Mouse (Mus musculus) heart, postnatal 4 days (tissue): ENCODE measurements around the gene Dtnbp1. TPM values are rescaled to one million over a fixed set of nuclear protein-coding genes. Genes with fewer than 3 reads are reported as not detected.

ENCODE experiments used
- DNase-seq: peaks from one replicate; pipeline ENCODE4 v3.0.0; 2021
- total RNA-seq, 2 experiments: library from RNA; stranded (reverse); gene quantifications; 2 replicates each; pipeline ENCODE4 v1.2.3; 2021

The Dtnbp1 gene
- total RNA-seq, 2 experiments from 2014 or later, result 74.4 to 76.0 TPM

DNA sequence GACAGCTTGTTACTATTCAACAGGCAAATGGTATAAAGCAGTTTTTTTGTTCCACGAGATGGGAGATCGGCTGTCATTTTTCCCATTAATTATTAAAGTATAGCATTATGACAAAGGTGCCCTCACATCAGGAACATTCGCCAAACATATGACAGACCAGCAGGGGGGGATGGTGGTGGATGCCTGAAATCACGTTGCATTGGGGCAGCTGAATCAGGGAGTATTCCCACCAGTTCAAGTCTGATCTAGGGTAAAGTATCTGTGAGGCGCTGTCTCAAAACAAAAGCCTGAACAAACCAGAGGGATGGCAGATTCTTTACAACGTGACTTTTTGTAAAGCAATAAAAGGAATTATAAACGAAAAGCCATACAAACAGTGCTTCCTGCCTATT is 1.1 kb downstream of the Dtnbp1 start:
- peak; percentile 54 for DNase-seq

DNA sequence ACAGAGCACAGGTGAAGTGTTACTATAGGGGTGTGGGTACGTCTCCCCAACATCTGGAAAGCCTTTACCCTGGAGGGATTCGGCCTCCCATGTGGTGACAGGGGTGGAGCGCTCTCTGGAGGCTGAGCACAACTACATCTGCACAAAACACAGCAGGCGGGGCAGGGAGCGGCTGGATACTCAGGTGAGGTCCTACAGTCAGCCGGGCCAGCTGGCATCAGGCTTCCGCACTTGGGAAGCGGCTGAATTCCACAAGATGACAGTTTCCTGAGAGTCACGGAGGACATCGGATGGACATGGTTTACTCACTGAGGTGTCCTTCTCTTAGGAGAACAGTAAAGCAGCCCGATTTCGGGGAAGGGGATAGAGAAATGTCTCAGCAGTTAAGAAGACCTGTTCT is 2.7 kb downstream of the Dtnbp1 start:
- DNase-seq, result no peak

DNA sequence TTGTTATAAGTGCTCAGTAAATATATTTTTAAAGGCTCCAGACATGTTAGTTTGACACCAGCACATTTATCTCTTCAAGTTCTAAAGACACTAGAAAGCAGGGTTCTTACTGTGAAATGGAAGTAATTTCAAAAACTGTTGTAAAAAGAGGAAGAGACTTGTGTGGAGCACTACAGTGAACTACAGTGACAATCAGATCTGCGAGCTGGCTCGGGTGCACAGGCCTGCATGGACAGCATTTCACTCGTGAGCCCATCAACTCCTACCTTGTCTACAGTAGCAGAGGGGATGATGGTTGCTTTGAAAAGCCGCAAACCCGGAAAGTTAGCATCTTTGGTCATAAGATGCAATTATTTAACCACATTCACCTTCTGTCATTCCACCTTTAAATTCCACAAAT is 5.6 kb downstream of the Dtnbp1 start:
- no peak for DNase-seq

DNA sequence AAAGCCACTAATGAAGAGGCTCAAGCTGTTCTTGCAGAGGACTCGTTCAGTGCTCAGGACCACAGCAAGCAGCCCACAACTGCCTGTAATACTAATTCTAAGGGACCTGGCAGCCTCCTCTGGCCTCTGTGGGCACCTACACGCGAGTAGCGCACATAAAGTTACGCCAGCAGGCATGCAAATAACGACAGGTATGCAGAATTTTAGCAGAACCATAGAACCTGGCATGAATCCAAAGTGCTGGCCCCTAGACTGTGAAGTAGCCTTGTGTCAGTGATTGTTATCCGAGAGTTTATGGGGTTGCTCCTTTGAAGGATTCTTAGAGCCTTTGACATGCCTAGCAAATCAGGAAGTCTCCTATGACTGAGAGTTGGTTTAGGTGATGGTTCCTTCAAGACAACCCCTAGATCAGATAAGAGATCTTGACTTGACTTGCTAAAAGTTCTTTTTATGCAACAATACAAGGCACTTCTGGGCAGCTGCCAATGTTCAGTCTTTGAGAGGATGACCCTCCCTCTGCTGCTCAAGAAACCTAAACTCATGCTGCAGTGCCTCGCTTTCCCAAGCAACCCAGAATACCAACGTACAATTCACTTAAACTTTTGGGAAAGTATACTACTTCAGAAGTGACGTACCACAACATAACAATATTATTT is 9.3 kb downstream of the Dtnbp1 start:
- DNase-seq, result no peak

DNA sequence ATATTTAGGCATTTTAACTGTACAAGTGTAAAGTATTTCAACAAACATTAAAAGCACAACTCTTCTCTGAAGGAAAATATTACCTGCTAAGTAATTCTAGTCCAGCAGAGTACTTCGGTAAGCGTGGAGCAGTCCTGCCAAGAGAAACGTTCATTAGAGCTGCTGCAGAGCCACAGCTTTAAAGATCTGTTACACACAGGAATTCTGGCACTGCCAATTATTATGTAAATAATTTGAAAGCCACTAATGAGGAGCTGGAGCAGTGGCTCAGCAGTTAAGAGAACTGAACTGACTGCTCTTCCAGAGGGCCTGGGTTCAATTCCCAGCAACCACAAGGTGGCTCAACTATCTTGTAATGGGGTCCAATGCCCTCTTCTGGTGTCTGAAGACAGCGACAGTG is 10.0 kb downstream of the Dtnbp1 start:
- no peak for DNase-seq

DNA sequence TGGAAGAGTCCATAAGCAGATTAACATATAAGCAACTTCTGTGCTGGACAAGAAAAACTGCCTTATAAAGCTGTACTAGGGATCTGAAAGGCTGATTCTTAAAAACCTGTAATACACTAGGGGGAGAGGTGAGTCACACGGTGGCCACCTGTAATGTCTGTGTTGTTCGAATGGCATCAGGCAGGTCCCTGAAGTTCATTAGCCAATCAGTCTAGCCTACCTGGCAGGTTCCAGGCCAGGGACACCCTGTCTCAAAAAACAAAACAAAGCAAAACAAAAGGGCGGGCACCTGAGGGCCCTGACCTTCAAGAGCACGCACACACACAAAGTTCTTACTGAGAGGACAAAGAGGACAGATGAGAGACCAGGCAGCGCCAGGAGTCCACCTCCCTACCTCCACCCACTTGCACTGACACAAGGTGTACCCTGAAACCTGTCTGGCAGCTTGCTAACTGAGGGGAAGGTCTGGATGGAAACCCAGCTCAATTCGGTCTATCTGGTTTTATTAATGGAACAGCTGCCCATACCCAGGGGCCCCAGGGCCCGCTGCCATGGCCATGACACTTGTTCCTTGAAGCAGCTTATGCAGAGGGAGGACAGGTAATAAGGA is 11.8 kb downstream of the Dtnbp1 start:
- no peak for DNase-seq

DNA sequence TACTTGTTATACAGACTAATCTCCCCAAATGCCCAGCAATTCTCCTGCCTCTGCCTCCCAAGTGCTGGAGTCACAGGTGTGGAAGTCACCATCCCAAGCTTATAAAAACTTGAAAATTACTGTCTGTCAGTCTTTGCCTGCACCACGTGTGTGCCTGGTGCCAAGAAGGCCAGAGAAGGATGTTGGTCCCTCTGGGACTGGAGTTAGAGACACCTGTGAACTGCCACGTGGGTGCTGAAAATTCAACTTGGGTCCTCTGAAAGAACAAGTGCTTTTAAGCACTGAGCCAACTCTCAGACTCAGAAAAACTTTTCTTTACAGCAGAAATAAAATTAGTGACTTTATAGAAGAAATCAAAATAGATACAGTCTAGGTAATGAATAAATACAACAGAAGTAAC is 15.6 kb downstream of the Dtnbp1 start:
- no peak for DNase-seq

DNA sequence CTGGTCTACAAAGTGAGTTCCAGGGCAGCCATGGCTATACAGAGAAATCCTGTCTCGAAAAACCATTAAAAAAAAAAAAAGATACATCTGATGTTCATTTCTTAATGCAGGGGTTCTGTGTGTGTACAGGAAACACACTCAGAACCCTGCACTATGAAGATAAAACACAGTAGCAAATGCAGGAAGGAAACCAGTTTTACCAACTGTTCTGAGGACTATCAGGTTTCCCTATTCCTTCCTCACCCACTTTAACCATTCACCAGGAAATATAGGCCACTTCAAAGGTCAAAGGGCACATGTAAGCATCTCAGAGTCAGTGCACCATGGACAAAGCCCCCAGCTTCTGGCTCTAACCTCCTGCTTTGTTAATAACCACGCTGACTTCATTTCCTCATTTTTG is 16.6 kb downstream of the Dtnbp1 start:
- DNase-seq, result no peak

DNA sequence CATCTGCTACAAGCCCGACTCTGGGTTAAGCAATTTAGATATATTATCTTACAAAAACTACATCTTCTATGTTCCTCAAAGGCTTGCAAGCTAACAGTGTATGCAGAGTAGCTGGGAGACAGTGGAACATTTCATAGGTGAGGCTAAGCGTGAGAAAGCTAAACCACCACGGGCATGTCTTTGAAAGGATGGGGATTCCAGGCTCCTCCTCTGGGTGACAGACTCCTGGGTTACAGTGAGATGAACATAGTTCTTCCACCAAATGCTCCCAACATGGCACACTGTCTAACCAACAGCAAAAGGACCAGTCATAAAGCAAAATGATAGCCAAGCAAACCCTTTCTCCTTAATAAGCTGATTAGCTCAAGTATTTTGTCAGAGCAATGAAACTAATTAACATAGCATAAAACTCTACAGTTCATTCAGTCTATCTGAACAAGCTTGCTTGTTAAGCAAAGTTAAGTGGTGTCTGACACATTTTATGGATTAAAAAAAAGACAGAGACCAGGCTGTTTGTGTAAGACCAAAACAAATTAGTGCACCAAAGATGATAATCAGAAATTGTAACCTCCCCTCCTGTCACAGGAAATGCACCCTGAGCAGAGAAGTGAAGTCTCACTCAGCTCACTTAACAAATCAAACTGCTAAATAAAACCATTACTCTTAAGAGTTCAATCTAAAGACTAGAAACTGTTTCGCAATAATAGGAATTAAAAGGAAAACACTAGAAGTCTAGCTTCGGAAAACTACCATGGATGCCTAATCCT is 18.1 kb downstream of the Dtnbp1 start:
- no peak for DNase-seq

DNA sequence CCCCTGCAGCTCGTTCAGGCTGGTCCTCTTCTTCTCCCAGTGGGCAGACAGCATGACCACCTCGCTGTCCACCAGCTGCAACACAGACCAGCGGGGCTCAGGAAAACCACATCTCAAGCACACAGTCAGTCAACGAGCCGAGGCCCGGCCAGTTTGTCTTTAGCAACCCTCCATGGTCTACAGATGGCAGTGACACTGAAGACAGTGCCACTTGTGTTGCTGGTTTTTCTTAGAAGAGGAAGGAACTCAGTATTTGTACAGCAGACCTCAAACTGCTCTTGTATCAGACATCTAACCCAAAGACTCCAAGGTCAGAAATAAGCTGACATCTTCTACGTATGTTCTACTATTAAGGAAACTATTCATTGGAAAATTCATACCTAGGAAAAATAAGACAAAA is 19.1 kb downstream of the Dtnbp1 start:
- no peak for DNase-seq

DNA sequence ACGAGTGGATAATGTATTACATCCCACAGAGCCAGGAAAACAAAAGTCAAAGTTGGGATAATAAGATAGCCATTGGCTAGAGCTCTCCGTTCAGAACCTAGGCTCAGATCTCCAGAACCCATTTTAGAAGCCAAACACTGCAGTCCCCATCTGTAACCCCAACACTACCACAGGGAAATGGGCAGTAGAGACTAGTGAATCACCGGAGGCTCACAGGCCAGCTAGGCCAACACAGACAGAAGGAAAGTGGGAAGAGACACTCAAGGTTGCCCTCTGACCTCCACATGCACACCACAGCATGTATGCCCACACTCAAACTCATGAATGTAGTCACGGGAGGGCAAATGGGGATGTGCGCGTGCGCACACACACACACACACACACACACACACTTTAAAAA is 22.5 kb downstream of the Dtnbp1 start:
- no peak for DNase-seq

DNA sequence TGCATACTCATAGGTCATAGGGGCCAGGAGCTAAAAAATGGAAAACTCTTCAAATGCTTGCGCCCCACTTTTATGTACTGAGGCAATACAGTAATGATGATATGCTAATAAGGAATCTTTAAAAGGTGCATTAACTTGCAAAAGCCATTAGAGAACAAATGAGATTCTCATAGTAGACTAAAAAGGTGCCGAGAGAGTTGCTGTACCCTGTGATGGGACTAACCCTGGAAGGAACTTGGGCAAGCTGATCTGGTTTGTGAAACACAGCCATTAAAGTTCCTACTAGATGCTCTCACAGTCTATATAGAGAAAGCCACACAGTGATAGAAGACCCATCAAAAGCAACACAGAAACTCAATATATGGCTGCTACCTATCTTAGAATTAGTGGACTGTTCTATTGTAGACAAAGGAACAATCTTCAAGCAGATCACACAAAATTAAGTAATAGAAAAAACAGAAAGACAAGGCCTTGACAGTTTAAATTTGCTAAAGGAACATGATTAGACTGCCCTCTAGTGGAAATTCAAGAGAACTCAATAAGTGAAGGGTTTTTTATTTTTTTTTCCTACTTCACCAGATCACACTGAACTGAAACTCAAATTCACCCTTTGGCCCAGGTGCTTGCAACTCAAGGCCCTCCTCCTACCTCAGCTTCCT is 24.3 kb downstream of the Dtnbp1 start:
- no peak for DNase-seq

DNA sequence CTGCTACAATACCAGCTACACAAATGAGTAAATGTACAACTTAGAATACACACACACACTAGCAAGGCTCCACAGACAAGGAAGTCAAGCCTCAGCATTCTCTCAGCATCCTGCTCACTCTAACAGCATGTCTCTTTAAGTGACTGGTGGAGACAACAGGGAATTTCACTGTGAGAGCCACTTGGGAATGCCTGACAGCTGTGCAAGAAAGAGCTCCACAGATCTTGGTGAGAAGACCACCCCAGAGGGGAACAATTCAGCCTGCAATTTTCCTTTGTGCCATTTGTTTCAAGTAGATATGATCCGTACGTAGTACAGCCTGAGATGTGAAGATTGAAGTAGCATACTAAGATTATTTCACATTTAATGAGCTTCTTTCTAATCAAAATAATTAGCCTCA is 24.9 kb downstream of the Dtnbp1 start:
- no peak for DNase-seq

DNA sequence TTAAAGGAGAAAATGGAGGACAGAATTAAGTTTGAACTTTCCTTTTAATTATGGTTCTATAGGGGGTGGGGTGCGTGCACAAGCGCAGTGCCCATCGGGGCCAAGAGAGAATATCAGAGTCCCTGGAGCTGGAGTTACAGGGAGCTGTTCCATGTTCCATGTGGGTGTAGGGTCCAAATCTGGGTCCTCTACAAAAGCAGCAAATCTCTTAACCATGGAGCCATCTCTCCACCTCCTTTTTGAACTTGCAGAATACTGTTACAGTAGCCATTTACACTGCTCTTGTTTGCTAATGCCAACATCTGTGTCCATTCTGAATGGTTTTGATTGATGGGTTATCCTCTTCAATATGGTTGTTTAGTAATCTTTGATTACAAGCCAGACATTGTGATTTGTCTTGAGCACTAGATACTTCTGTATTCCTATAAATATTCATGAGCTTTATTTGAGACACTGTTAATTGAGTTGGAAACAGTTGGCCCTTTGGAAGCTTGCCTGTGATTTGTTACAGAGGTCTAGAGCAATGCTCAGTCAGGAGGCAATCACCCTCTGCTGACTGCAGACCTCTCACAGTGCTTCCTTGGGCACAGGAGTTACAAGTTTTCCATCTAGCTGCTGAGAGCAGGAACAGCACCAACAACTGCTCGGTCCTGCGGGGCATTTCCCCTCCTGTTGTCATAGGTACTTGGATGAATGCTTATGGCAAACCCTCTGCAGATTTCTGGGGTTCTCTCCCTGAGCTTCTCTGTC is 41.2 kb downstream of the Dtnbp1 start:
- no peak for DNase-seq

DNA sequence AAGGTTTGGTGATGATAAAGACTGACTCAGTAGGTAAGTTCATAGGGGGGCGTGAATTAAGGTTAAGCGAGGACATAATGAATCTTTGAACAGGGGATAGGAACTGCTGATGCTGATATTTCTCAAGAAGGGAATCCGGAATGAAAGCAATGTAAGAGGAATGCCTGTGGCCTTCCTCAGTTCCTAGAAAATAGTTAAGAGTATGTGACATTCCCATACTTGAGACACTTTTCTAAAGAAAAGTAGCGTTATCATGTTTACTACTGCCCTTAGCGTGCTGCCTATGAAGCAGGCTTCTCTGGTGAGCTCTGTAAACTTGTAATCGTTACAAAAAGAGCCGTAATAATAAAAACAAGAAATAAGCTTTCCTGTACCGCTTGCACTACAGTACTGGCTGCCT is 44.9 kb downstream of the Dtnbp1 start:
- no peak for DNase-seq

DNA sequence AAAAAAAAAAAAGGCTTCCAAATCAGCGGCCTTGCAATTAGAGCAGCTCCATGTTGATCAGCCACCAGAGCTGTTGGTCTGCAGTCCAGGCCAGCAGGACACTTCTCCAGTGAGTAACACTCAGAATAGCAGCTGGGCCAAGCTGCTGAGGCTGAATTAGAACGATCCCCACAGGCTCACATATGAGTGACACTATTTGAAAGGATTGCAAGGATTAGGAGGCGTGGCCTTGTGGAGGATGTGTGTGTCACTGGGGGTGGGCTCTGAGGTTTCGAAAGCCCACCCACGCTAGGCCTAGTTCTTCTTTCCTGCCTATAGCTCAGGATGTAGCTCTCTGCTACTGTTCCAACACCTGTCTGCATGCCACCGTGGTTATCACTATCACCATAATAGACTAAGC is 46.2 kb downstream of the Dtnbp1 start:
- no peak for DNase-seq

DNA sequence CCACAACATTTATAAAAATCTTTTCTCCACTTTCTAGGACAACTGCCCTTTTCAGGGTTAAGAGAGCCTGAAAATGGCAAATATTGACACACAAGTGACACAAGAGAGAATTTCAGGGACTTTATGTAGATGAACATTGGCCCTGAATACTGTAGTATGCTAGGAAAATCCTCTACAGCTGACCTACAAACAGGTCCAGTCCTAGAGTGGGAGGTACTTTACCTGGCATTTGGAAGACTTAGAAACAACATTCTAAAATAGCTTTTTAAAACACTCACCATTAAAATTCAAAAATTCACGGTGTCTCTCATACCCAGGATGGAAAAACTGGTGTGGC is 47.7 kb downstream of the Dtnbp1 start:
- no peak for DNase-seq

DNA sequence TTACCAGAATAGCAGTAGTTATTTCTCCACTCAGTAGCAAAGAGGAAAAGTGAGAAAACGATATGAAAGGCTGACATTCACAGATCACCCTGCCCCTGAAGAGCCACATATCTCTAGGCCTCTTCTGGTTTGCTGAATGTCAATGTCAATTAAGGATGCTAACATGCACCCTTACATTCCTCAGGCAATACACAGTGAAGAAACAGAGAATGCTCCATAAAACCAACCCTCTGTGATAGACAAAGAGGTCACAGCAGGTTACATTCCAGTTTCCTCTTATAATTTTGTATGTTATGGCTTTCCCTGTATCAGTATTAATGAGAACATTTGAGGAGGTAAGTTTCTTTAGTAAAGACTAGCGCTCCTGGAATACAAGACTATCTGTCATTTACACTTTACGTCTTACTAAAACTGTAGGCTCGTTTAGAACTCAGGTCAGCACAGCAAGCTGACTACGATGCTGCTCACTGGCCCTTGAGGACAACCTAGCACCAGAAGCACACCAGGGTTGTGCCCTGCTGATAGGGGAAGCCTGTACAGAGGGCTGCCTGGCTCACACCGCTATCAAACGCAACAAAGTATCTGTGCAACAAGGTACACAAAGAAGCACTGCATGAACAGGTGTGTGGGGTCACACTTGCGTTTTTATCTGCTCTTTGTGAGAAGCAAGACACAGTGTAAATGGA is 48.3 kb downstream of the Dtnbp1 start:
- DNase-seq, result no peak

DNA sequence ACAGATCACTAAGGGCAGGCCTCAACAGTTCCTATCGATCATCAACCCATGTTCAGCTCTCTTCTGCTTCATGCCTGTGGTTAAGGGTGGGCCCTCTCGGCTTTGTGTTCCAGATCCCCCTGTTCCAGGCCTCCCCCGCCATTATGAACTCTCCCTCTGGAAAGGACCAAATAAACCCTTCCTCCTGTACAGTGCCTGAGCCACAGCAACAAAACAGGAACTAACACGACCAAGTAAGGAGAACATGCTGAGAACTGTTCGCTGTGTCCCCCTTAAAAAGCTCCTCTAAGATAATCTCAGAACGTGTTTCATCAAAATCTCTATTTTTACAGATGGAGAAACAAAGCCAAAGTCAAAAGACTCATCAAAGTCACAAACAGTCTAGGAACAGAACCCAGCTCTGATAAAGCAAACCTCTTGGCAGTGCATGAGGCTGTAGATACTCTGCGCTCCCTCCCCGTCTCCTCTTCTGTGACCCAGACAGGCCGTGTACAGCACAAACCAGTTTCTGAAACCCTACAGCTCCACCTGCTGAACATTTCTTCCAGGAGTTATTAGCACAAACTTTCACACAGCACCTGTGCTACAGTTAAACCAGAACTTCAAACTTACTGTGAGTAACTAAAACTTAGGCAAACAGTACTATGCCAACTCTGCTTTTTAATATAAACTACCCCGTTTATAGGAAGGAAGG is 49.4 kb downstream of the Dtnbp1 start:
- DNase-seq, result peak; percentile 58

DNA sequence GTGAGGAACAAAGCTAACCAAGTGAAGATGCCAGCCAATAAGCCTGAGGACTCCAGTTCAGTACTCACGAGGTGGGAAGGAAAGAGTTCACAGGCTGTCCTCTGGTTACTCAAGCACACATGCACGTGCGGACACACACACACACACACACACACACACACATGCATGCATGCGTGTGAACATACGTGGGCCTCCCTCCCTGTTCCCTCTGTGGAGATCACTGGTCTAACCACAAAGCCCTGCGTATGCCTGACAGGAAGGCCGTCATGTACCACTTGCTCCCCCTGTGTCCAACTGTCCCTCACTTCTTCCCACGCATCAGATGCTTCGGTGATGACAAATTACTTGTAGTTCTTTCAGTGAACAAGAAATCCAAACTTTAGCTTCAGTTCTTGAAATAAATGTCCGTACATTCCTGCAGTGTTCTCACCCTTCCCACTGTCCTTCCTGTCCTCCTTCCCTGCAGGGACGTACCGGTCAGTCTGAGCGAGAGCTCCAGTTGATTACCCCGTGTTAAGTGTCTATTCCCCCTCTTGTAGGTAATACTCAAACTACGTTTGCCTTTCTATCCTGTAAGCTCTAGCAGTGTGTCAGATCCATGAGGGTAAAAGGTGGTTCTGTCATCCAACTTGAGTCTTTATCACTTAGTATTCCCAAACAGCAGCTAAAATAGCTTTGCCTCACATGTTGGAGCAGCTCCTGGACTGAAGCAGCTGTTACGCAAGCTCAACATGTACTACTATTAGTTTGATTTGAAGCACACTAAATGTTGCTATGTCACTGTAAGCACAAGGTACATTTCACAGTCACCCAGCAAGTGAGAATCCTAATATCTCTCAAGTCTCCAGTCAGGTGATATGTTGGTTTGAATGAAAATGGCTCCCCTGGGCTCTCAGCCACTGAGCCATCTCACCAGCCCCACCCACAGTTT is 53.4 kb downstream of the Dtnbp1 start:
- no peak for DNase-seq
